Mouse (Mus musculus): ENCODE measurements at regions not wholly inside any gene's neighbourhood (a gene's known extent, or its start where the extent isn't known, plus 50 kb on each side); places are given as distances from the start of the nearest gene placed in this dataset.
A peak's percentile ranks its signal among the peaks of the same experiment; 100 is the strongest.

DNA sequence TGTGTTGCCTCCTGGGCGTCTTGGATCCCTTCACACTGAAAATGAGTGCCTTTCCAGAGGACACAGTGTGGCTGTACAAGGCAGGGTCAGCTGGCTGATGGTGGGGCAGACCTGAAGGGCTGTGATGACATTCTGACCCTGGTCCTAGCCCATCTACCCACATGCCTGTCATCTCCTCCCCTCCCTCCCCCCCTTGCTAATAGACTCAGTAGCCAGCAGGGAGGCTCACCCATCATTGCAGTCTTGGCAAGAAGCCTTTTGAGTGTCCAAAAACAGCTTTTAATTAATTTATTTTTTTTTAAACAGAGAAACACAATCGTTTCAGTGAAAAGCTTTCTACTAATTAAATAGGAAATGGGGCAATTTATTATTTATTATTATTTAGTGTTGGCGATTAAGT, 67.0 kb upstream of the Ssx2ip start:
- DNase-seq (ENCODE audit: low spot score in 2 of 2): peak in 1 of 2 experiments; percentile 1
- intact Hi-C loops (cut with DNase I): no loop called here

DNA sequence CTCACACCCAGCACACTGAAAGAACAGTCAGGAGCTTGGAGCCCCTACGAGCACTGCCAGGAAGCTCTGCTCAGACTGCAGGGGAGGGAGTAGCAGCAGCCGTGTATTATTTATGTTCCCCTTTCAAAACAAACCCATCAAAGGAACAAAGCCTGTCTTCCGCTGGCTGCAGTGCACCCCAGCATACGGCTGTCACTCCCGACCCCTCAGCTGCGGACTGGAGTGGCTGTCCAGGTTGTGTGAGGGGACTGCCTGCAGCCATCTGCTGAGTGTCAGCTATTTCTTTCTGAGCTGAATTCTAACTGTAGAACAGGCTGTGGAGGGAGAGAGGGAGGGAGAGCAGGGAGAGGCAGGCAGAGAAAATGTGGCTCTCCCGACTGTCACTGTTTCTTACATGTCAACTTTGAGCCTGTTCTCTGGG, 66.6 kb upstream of the Ssx2ip start:
- intact Hi-C loops (cut with DNase I): no loop called here
- DNase-seq (ENCODE audit: low spot score in 2 of 2): peak in 1 of 2 experiments; percentile 30

- no peak for DNase-seq (ENCODE audit: low spot score in 2 of 2)
- intact Hi-C loops (cut with DNase I): no loop called here
Measured at GRCm38 (mm10) chr3:146338445-146338844, 66.0 kb upstream of the Ssx2ip start.

GRCm38 (mm10) chr3:146340316-146341055, 64.0 kb upstream of the Ssx2ip start:
- DNase-seq (ENCODE audit: low spot score in 2 of 2): no peak
- intact Hi-C loops (cut with DNase I): loop anchor here (5.0 to 10.0 kb wide), 2 partner anchors 157 to 574 kb away; partner anchors contain the start of genes Gng5 and Spata1

DNA sequence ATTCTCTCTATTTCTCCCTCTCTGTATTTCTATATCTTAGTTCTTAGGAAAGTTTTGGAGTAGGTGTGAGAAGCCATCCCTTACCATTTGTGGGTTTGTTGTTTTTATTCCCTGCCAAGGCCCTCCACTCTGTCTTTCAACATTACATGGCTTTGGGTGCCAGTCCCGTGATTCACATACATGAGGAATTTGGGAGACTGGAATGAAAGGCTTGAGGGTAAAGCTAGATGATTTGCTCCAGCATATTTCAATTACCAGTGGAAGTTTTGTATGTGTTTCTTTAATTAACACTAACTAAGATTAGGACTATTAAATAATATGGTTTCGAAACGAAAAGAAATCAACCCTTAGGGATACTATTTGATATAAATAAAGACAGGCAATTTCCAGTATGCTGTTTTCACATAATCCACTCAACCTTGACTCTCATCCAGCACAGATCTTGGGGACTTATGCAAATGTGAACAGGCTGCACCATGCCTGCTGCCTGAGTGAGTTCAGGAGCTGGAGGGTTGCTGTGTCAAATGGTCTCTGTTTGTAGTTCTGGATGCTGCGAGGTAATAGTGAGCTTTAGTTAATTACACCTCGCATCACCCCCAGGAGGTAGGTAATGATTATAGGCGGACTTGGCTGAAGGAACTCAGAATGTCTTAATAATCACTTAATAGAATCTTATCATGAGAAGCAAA, 62.6 kb upstream of the Ssx2ip start:
- intact Hi-C loops (cut with DNase I): loop anchor here (5.0 to 10.0 kb wide), 2 partner anchors 156 to 573 kb away; partner anchors contain the start of genes Gng5 and Spata1
- no peak for DNase-seq (ENCODE audit: low spot score in 2 of 2)

DNA sequence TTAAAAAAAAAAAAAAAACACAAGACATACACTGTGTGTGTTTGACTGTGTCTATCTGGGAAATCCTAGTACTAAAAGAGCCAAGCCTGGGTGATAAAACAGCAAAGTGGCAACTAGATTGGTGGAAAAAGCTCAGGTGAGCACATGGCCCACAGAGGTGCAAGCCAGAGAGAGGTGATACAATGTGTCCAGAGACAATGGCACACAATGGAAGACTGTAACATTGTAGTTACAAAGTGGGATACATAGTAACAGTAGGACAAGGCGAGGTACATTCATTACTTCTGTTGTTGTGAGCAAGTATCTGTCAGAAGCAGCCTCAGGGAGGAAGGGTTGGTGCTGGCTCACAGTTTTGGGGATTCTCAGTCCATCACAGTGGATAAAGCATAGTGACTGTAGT, 61.7 kb upstream of the Ssx2ip start:
- no peak for DNase-seq (ENCODE audit: low spot score in 2 of 2)
- intact Hi-C loops (cut with DNase I): loop anchor here (5.0 to 10.0 kb wide), 2 partner anchors 155 to 572 kb away; partner anchors contain the start of genes Gng5 and Spata1

DNA sequence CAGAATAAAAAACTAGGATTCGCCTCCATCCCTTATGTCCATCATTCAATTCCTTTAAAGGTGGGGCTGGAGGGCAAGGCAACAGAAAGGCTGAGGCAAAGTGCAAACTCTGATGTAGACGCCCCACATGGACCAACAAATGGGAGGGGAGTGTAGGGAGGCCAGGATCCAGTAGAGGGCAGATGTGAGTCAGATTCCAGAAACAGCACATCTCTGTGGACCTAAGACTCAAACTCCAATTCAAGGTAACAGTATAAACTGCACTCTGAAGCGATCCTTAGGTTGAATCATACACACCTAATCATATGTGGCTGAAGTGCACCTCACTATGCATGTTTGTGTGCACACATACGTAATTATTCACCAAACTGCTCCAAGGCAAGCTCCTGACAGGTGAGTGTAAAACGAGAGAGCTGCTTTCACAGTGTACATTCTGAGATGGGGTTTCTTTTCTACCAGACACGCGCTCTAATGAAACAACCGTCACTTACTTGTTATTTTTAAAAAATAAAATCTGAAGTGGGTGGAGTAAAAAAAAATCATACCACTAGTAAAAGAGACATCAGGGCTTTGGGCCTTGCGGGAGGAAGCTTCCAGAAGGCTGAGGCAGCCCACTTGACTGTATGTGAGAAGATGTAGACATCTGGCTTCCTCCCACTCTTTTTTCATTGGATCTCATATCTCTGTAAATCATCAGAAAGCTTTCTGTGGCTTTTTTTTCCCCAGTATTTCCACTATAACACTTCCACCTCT, 60.6 kb upstream of the Ssx2ip start:
- intact Hi-C loops (cut with DNase I): loop anchor here (2.0 to 10.0 kb wide), 4 partner anchors 153 to 571 kb away; partner anchors contain the start of genes Gng5 and Spata1
- peak; percentile 54 to 67 for DNase-seq (ENCODE audit: low spot score in 2 of 2)

GRCm38 (mm10) chr3:146344402-146345025, 59.9 kb upstream of the Ssx2ip start:
- intact Hi-C loops (cut with DNase I): loop anchor here (2.0 to 10.0 kb wide), 5 partner anchors 58 to 570 kb away; partner anchors contain the start of genes Gng5, Spata1 and Ssx2ip
- DNase-seq (ENCODE audit: low spot score in 2 of 2): peak in 1 of 2 experiments; percentile 27

- intact Hi-C loops (cut with DNase I): loop anchor here (2.0 to 10.0 kb wide), 4 partner anchors 57 to 569 kb away; partner anchors contain the start of gene Ssx2ip
- peak; percentile 71 to 73 for DNase-seq (ENCODE audit: low spot score in 2 of 2)
Measured at GRCm38 (mm10) chr3:146345308-146345780, 59.1 kb upstream of the Ssx2ip start.

- intact Hi-C loops (cut with DNase I): loop anchor here (2.0 to 10.0 kb wide), 4 partner anchors 56 to 569 kb away; partner anchors contain the start of gene Ssx2ip
- DNase-seq (ENCODE audit: low spot score in 2 of 2): no peak
Measured at GRCm38 (mm10) chr3:146345946-146346345, 58.5 kb upstream of the Ssx2ip start.

GRCm38 (mm10) chr3:146347311-146347710, 57.1 kb upstream of the Ssx2ip start:
- intact Hi-C loops (cut with DNase I): loop anchor here (5.0 to 10.0 kb wide), 2 partner anchors 55 to 567 kb away; partner anchors contain the start of gene Ssx2ip
- DNase-seq (ENCODE audit: low spot score in 2 of 2): no peak

- intact Hi-C loops (cut with DNase I): loop anchor here (5.0 to 10.0 kb wide), 2 partner anchors 53 to 566 kb away; partner anchors contain the start of gene Ssx2ip
- DNase-seq (ENCODE audit: low spot score in 2 of 2): no peak
Measured at GRCm38 (mm10) chr3:146348921-146349320, 55.5 kb upstream of the Ssx2ip start.

DNA sequence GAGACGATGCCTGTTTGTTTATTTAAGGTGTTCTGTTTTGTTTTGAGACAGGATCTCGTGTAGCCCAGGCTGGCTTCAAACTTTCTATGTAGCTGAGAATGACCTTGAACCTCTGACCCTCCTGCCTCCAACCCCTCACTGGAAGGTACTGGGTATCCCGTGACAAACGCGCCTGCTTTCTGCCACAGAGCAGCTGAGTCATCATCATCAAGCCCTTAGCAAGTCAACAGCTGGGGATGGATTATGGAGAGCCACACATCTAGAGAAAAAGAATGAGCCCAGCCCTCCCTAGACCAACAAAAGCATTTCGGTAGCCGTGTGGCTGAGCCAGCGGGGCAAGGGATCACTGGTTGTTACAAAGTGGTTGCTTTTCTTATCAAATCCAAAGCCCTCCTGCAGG, 55.0 kb upstream of the Ssx2ip start:
- no peak for DNase-seq (ENCODE audit: low spot score in 2 of 2)
- intact Hi-C loops (cut with DNase I): loop anchor here (5.0 to 10.0 kb wide), 2 partner anchors 53 to 565 kb away; partner anchors contain the start of gene Ssx2ip

- intact Hi-C loops (cut with DNase I): no loop called here
- DNase-seq (ENCODE audit: low spot score in 2 of 2): no peak
Measured at GRCm38 (mm10) chr3:146350126-146350525, 54.3 kb upstream of the Ssx2ip start.

GRCm38 (mm10) chr3:146351468-146351867, 53.0 kb upstream of the Ssx2ip start:
- DNase-seq (ENCODE audit: low spot score in 2 of 2): no peak
- intact Hi-C loops (cut with DNase I): no loop called here

DNA sequence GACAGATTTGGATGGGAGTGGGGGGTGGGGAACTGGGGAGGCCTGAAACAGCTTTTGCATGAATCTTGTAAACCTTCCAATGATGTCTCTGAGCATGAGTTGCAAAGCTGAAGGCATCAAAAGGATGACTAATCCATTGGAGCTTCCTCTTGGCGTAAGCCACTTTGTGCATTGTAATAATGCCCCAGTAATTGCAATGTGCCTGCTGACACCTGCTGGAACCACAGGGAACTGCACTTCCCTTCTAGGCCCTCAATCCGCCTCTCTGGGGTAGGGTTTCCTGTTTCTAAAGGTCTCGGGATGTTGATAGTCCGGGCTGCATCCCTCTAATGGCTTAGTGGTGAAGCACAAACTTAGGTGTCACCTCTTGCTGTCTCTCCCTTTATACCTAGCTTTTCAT, 52.3 kb upstream of the Ssx2ip start:
- no peak for DNase-seq (ENCODE audit: low spot score in 2 of 2)
- intact Hi-C loops (cut with DNase I): no loop called here

DNA sequence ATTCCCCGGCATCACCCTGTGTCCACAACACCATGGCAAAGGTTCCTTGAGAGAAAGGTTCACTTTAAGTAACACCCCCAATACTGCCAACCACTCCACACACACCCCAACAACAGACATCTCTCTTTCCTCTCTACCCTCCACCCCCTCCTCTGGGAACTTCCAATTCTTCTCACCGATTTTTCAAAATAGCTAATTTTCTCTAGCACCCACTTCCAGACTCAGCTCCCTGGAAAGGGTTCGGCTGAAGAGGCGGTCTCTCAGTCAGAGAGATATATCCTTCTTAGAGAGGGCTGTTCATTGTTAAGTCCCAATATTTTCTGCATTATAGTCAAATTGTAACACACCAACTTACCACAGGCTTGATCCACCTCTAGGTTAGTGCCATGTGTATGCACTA, 50.5 kb upstream of the Ssx2ip start:
- DNase-seq (ENCODE audit: low spot score in 2 of 2): no peak
- intact Hi-C loops (cut with DNase I): no loop called here

Measured in left cerebral cortex, postnatal 36 days (tissue).